Mouse (Mus musculus) liver, embryonic 16.5 days (tissue): ENCODE data around the gene Sgta. TPM values are rescaled to one million over a fixed set of nuclear protein-coding genes. Genes with fewer than 3 reads are reported as not detected.
A peak's percentile ranks its signal among the peaks of the same experiment; 100 is the strongest.

Source experiments
- ATAC-seq: fragments of 200-750 bp; cut with Nextera tagmentation; 2 replicates; pipeline ENCODE4 v1.8.0; 2017; ENCODE audit warnings: low read depth, mild to moderate bottlenecking, moderate number of reproducible peaks, moderate library complexity
- H3K27ac ChIP-seq: fragments of 300-500 bp; sonication (generic); 2 replicates; pipeline ENCODE4 v1.5.1; 2014; ENCODE audit warnings: mild to moderate bottlenecking, low read length
- H3K27me3 ChIP-seq: fragments of 300-500 bp; sonication (generic); 2 replicates; pipeline ENCODE4 v1.6.1; 2014; ENCODE audit warnings: low read depth, low read length, mixed read lengths; ENCODE audit not compliant: control insufficient read depth, insufficient read depth
- H3K36me3 ChIP-seq: fragments of 300-500 bp; sonication (generic); 2 replicates; pipeline ENCODE4 v1.6.1; 2014; ENCODE audit warnings: mild to moderate bottlenecking; ENCODE audit not compliant: control insufficient read depth, insufficient read depth
- H3K4me1 ChIP-seq: fragments of 300-500 bp; sonication (generic); 2 replicates; pipeline ENCODE4 v1.6.1; 2014; ENCODE audit warnings: low read depth, low read length, mixed read lengths; ENCODE audit not compliant: control insufficient read depth
- H3K4me2 ChIP-seq: fragments of 300-500 bp; sonication (generic); 2 replicates; pipeline ENCODE4 v1.6.1; 2014; ENCODE audit warnings: low read depth, low read length, mixed read lengths
- H3K4me3 ChIP-seq: fragments of 300-500 bp; sonication (generic); 2 replicates; pipeline ENCODE4 v1.5.1; 2014; ENCODE audit warnings: low read depth, mild to moderate bottlenecking, low read length
- H3K9ac ChIP-seq: fragments of 300-500 bp; sonication (generic); 2 replicates; pipeline ENCODE4 v1.6.1; 2014; ENCODE audit warnings: low read depth, low read length
- H3K9me3 ChIP-seq: fragments of 300-500 bp; sonication (generic); replicated peaks from 2 replicates; pipeline ENCODE4 v1.6.1; 2016; ENCODE audit warnings: low read length; ENCODE audit not compliant: control insufficient read depth
- WGBS: fragments of 180-500 bp; shearing (Covaris S2); extraction: QIAGEN DNeasy Blood & Tissue Kit; methylation state at CpG from one replicate; pipeline ENCODE4 v1.1.7; 2014; ENCODE audit not compliant: insufficient replicate concordance; 5-methylcytosine and 5-hydroxymethylcytosine counted together
- polyA plus RNA-seq: library from polyadenylated mRNA; unstranded; fragments of >200 nt; fragmentation: Nextera tagmentation; extraction: Ambion mirVana; gene quantifications from 2 replicates; pipeline ENCODE4 v1.2.1, GENCODE M21; 2015

Sgta gene
- polyA plus RNA-seq, 1 experiment from 2014 or later, result 57.3 TPM

DNA sequence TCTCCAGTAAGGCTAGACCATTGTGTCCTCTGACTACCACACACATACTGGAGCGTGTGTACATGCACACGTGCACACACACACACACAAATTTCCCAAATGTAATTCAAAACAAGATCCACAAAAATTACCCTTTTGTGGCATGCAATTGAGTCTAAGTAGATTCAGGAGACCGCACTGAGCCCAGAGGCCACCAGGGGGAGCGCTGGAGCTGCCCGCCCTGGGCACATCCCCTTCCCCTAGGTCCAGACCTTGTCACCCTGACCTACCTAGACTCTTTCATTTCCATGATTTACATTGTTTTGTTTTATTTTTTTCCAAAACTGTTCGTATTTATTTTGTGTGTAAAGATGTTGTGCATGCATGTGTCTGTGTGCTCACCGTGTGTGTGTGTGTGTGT, 43.3 kb downstream of the Sgta start:
- Histone ChIP-seq H3K4me3 (no peak overlapping the region), H3K27me3 (peaks cover 11% of the 10 kb centered on the region; the same call in 1 of the 2 replicates), H3K4me2 (no peak overlapping the region), H3K36me3 (no peaks in the 10 kb centered on the region), H3K9ac (no peak overlapping the region), H3K27ac (no peak overlapping the region), H3K4me1 (peaks cover 9% of the 10 kb centered on the region), H3K9me3 (no peaks in the 10 kb centered on the region)
- 5% methylated on average over 7 of the region's 7 CpGs for WGBS
- no peak for ATAC-seq

GRCm38 (mm10) chr10:81015666-81016065, 44.3 kb downstream of the Sgta start:
- 54% methylated on average over 2 of the region's 2 CpGs for WGBS
- H3K27me3 ChIP-seq, result peaks cover 4% of the 10 kb centered on the region; the same call in 1 of the 2 replicates
- no peaks in the 10 kb centered on the region for H3K36me3 ChIP-seq
- H3K27ac ChIP-seq, result no peak overlapping the region
- no peak for ATAC-seq
- no peak overlapping the region for H3K9ac ChIP-seq
- H3K9me3 ChIP-seq, result no peaks in the 10 kb centered on the region
- peaks cover 9% of the 10 kb centered on the region for H3K4me1 ChIP-seq
- no peak overlapping the region for H3K4me3 ChIP-seq
- no peak overlapping the region for H3K4me2 ChIP-seq

GRCm38 (mm10) chr10:81014393-81015384, 45.3 kb downstream of the Sgta start, which contains the start of gene Gng7:
Gene Gng7 (minus strand): TSS chr10:81014945.
- ATAC-seq, result peak; percentile 93
- Histone ChIP-seq H3K27me3 (peaks cover 2% of the 10 kb centered on the region; the same call in 1 of the 2 replicates), H3K4me3 (peak within 1 kb of the TSS; percentile 35), H3K9me3 (no peaks in the 10 kb centered on the region), H3K9ac (no peak within 1 kb of the TSS), H3K27ac (no peak within 1 kb of the TSS), H3K36me3 (no peaks in the 10 kb centered on the region), H3K4me1 (peaks cover 9% of the 10 kb centered on the region), H3K4me2 (peak within 1 kb of the TSS; percentile 59)
- 8% methylated on average over 31 of the region's 31 CpGs for WGBS

DNA sequence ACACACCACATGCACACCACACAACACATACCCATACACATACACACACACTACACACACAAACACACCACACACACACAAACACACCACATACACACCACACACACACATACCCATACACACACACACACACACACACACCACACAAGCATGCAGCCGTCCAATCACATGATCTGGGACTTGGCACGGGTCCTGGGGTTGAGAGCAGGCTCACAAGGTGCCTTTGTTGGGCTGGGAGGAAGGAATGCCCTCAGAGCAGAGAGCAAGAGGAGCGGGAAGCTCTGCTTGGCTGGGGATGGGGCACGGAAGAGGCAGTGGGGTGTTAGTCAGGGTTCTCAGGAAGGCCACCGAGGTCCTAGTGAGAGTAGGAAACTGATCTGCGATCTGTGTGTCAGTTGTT, 49.1 kb downstream of the Sgta start:
- H3K9ac ChIP-seq, result no peak overlapping the region
- H3K9me3 ChIP-seq, result no peaks in the 10 kb centered on the region
- no peaks in the 10 kb centered on the region for H3K36me3 ChIP-seq
- no peak overlapping the region for H3K4me3 ChIP-seq
- H3K4me1 ChIP-seq, result peaks cover 9% of the 10 kb centered on the region
- no peak overlapping the region for H3K4me2 ChIP-seq
- H3K27ac ChIP-seq, result no peak overlapping the region
- peaks cover 2% of the 10 kb centered on the region; the same call in 1 of the 2 replicates for H3K27me3 ChIP-seq
- no peak for ATAC-seq
- 67% methylated on average over 6 of the region's 6 CpGs for WGBS

DNA sequence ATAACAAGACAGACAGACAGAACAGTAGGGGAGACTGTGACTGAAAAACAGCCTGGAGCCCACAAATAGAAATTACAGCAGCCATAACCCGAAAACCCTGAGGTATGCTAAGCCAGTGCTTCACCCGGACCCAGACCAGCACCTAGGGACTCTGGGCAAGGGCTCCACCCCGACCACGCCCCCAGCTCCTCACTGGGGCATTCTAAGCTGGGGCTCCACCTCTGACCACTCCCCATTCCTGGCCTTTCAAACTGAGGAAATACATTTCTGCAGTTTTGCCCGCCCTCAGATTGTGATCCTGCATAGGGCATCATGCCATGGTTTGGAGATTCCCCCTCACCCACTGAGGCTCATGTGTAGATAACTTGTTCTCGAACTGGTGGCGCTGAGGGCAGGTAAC, 52.7 kb downstream of the Sgta start:
- ATAC-seq, result peak; percentile 32; the same call in 1 of the 2 replicates
- WGBS, result 26% methylated on average over 7 of the region's 7 CpGs
- no peaks in the 10 kb centered on the region for H3K36me3 ChIP-seq
- no peaks in the 10 kb centered on the region; the same call in 1 of the 2 replicates for H3K4me1 ChIP-seq
- H3K4me2 ChIP-seq, result no peak overlapping the region
- no peak overlapping the region for H3K4me3 ChIP-seq
- H3K27ac ChIP-seq, result no peak overlapping the region
- H3K9ac ChIP-seq, result no peak overlapping the region
- no peaks in the 10 kb centered on the region for H3K9me3 ChIP-seq
- peaks cover 2% of the 10 kb centered on the region; the same call in 1 of the 2 replicates for H3K27me3 ChIP-seq

DNA sequence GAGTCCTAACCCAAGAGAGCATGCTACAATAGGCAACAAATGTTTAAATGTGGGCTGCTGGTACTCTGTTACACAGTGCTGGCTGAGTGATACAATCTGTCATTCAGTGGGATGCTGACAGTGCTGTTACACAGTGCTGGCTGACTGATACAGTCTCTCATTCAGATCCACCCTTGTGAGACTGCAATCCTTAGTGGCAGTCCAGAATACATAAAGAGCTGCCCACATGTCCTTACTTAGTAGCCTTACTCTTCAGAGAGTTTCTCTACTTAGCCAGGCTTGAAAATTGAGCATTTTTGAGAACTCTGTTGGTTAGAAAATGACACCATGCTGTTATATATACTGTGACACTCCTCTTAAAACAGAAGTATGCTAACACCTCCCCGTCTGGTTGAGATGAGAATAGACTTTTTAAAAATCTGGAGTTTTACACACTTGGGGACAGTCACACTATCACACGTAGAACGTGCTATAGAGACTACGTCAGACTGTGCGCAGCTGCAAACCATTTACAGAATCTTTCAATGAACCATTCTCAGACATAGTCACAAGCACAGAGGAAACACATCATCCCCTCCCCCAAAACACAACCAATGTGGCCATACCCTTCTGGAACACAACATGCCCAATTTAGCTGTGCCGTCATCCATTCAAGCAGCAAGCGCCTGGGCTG, 53.8 kb downstream of the Sgta start:
- H3K4me1 ChIP-seq, result no peaks in the 10 kb centered on the region; the same call in 1 of the 2 replicates
- no peak for ATAC-seq
- H3K4me2 ChIP-seq, result no peak overlapping the region
- no peaks in the 10 kb centered on the region for H3K27me3 ChIP-seq
- H3K9me3 ChIP-seq, result no peaks in the 10 kb centered on the region
- no peak overlapping the region for H3K9ac ChIP-seq
- H3K36me3 ChIP-seq, result no peaks in the 10 kb centered on the region
- no peak overlapping the region for H3K4me3 ChIP-seq
- 77% methylated on average over 7 of the region's 7 CpGs for WGBS
- no peak overlapping the region for H3K27ac ChIP-seq

- no peak for ATAC-seq
- Histone ChIP-seq H3K4me2 (no peak overlapping the region), H3K27ac (no peak overlapping the region), H3K9ac (no peak overlapping the region), H3K4me1 (peaks cover 19% of the 10 kb centered on the region), H3K9me3 (no peaks in the 10 kb centered on the region), H3K4me3 (no peak overlapping the region), H3K36me3 (no peaks in the 10 kb centered on the region), H3K27me3 (peaks cover 4% of the 10 kb centered on the region; the same call in 1 of the 2 replicates)
- WGBS, result 60% methylated on average over 10 of the region's 10 CpGs
Observed at GRCm38 (mm10) chr10:81001161-81001560, 58.8 kb downstream of the Sgta start.

- Histone ChIP-seq H3K27ac (no peak overlapping the region), H3K9me3 (no peaks in the 10 kb centered on the region), H3K4me1 (peaks cover 19% of the 10 kb centered on the region), H3K4me3 (no peak overlapping the region), H3K9ac (no peak overlapping the region), H3K4me2 (no peak overlapping the region; the same call in 1 of the 2 replicates), H3K27me3 (peaks cover 4% of the 10 kb centered on the region; the same call in 1 of the 2 replicates), H3K36me3 (no peaks in the 10 kb centered on the region)
- no peak for ATAC-seq
- WGBS, result 29% methylated on average over 28 of the region's 28 CpGs
Observed at GRCm38 (mm10) chr10:81000197-81001062, 59.6 kb downstream of the Sgta start.
